Mouse (Mus musculus) CH12.LX (cell line): ENCODE results near the gene Tsnax. TPM values are rescaled to one million over a fixed set of nuclear protein-coding genes. Genes with fewer than 3 reads are reported as not detected.

Experiments
- DNase-seq: peaks from one replicate; pipeline ENCODE4 v3.0.0-alpha.2; 2013; ENCODE audit errors: extremely low read depth
- H3K27ac ChIP-seq: 2 replicates; pipeline ENCODE4 v1.5.1; 2012; ENCODE audit warnings: low read depth, mild to moderate bottlenecking, control low read depth, moderate library complexity; ENCODE audit not compliant: insufficient read depth
- H3K27me3 ChIP-seq: replicated peaks from 2 replicates; pipeline ENCODE3; 2012; ENCODE audit warnings: inconsistent platforms
- H3K36me3 ChIP-seq, 2 experiments: replicated peaks in 1 of 2; 2 replicates each; pipeline versions ENCODE3 to v1.6.1; 2012; ENCODE audit warnings: inconsistent platforms in 1 of 2, low read length in 1 of 2, mild to moderate bottlenecking in 1 of 2, mixed read lengths in 1 of 2, moderate library complexity in 1 of 2; ENCODE audit not compliant: control insufficient read depth in 1 of 2, insufficient read depth in 1 of 2
- H3K4me1 ChIP-seq, 2 experiments: 2 replicates each; pipeline ENCODE4 v1.6.1; 2012; ENCODE audit warnings: inconsistent platforms in 1 of 2, moderate library complexity in 1 of 2; ENCODE audit not compliant: insufficient read depth in 2 of 2, control insufficient read depth in 1 of 2
- H3K4me2 ChIP-seq: 2 replicates; pipeline ENCODE4 v1.6.1; 2012; ENCODE audit warnings: low read depth, mild to moderate bottlenecking, control low read depth; ENCODE audit not compliant: poor library complexity, insufficient read depth, severe bottlenecking
- H3K4me3 ChIP-seq, 3 experiments: fragments of 150-350 bp in 1 of 3; sonication (generic) in 1 of 3; replicated peaks in 1 of 3; 2 replicates each; pipeline versions ENCODE3 to v1.5.1; 2011 to 2012; ENCODE audit warnings: low read depth in 2 of 3, low read length in 2 of 3, mild to moderate bottlenecking in 2 of 3, moderate library complexity in 2 of 3, control low read depth in 1 of 3, improper control_type of control experiment in 1 of 3, inconsistent platforms in 1 of 3, mixed read lengths in 1 of 3; ENCODE audit not compliant: poor library complexity in 1 of 3
- H3K79me2 ChIP-seq: replicated peaks from 2 replicates; pipeline ENCODE4 v1.6.1; 2012; ENCODE audit warnings: mild to moderate bottlenecking, moderate library complexity; ENCODE audit not compliant: control insufficient read depth, poor library complexity, insufficient read depth, severe bottlenecking; ENCODE audit errors: extremely low read depth
- H3K9ac ChIP-seq: 2 replicates; pipeline ENCODE4 v1.6.1; 2012; ENCODE audit warnings: low read depth, mild to moderate bottlenecking, control low read depth, moderate library complexity; ENCODE audit not compliant: insufficient read depth
- H3K9me3 ChIP-seq: replicated peaks from 2 replicates; pipeline ENCODE3; 2012; ENCODE audit warnings: low read length, inconsistent platforms, mixed read lengths
- CHD1 ChIP-seq: IDR thresholded peaks from 2 replicates; pipeline ENCODE4 v1.6.1; 2012; ENCODE audit warnings: low read depth, low read length, improper control_type of control experiment, inconsistent platforms
- CHD2 ChIP-seq: IDR thresholded peaks from 2 replicates; pipeline ENCODE4 v1.6.1; 2011; ENCODE audit warnings: low read length, improper control_type of control experiment
- CTCF ChIP-seq, 2 experiments: IDR thresholded peaks in 1 of 2; conservative IDR thresholded peaks in 1 of 2; 2 replicates each; pipeline ENCODE4 v1.5.1; 2011 to 2012; ENCODE audit warnings: low read depth in 2 of 2, low read length in 2 of 2, improper control_type of control experiment in 1 of 2, inconsistent platforms in 1 of 2, mild to moderate bottlenecking in 1 of 2, moderate library complexity in 1 of 2
- E2F4 ChIP-seq: IDR thresholded peaks from 2 replicates; pipeline ENCODE4 v1.6.1; 2011; ENCODE audit warnings: low read depth, low read length, improper control_type of control experiment; ENCODE audit not compliant: insufficient replicate concordance
- ELF1 ChIP-seq: IDR thresholded peaks from 2 replicates; pipeline ENCODE4 v1.6.1; 2014; ENCODE audit warnings: low read depth, mild to moderate bottlenecking, inconsistent platforms, low read length, improper control_type of control experiment
- ETS1 ChIP-seq: conservative IDR thresholded peaks from 2 replicates; pipeline ENCODE4 v1.6.1; 2012; ENCODE audit warnings: low read depth, mild to moderate bottlenecking, inconsistent platforms, low read length, improper control_type of control experiment, moderate library complexity
- GABPA ChIP-seq: IDR thresholded peaks from 2 replicates; pipeline ENCODE4 v1.6.1; 2012; ENCODE audit warnings: low read depth, low read length, improper control_type of control experiment, inconsistent platforms; ENCODE audit not compliant: insufficient replicate concordance
- HCFC1 ChIP-seq: IDR thresholded peaks from 2 replicates; pipeline ENCODE4 v1.6.1; 2012; ENCODE audit warnings: low read depth, mild to moderate bottlenecking, inconsistent platforms, low read length, improper control_type of control experiment
- IRF4 ChIP-seq: IDR thresholded peaks from 2 replicates; pipeline ENCODE4 v1.6.1; 2014; ENCODE audit warnings: low read depth, mild to moderate bottlenecking, inconsistent platforms, low read length, improper control_type of control experiment
- JUN ChIP-seq: IDR thresholded peaks from 2 replicates; pipeline ENCODE4 v1.6.1; 2011; ENCODE audit warnings: low read depth, mild to moderate bottlenecking, low read length, improper control_type of control experiment, moderate library complexity; ENCODE audit not compliant: insufficient read depth
- JUND ChIP-seq: conservative IDR thresholded peaks from 2 replicates; pipeline ENCODE4 v1.6.1; 2011; ENCODE audit warnings: low read depth, low read length, improper control_type of control experiment
- KAT2A ChIP-seq: IDR thresholded peaks from 2 replicates; pipeline ENCODE4 v1.6.1; 2012; ENCODE audit warnings: low read length, improper control_type of control experiment, inconsistent platforms; ENCODE audit not compliant: insufficient replicate concordance
- MAFK ChIP-seq: IDR thresholded peaks from 2 replicates; pipeline ENCODE4 v1.6.1; 2011; ENCODE audit warnings: low read length, improper control_type of control experiment; ENCODE audit not compliant: insufficient replicate concordance
- MAZ ChIP-seq: IDR thresholded peaks from 2 replicates; pipeline ENCODE4 v1.6.1; 2012; ENCODE audit warnings: low read depth, mild to moderate bottlenecking, inconsistent platforms, low read length, improper control_type of control experiment, moderate library complexity
- MXI1 ChIP-seq: IDR thresholded peaks from 2 replicates; pipeline ENCODE4 v1.6.1; 2011; ENCODE audit warnings: mild to moderate bottlenecking, low read depth, low read length, improper control_type of control experiment
- MYC ChIP-seq: IDR thresholded peaks from 2 replicates; pipeline ENCODE4 v1.6.1; 2011; ENCODE audit warnings: low read depth, mild to moderate bottlenecking, improper control_type of control experiment, low read length
- NELFE ChIP-seq: IDR thresholded peaks from 2 replicates; pipeline ENCODE4 v1.6.1; 2011; ENCODE audit warnings: low read depth, low read length, improper control_type of control experiment
- NRF1 ChIP-seq: IDR thresholded peaks from 2 replicates; pipeline ENCODE4 v1.6.1; 2014; ENCODE audit warnings: low read depth, mild to moderate bottlenecking, inconsistent platforms, low read length, improper control_type of control experiment, moderate library complexity
- POLR2A ChIP-seq: IDR thresholded peaks from 2 replicates; pipeline ENCODE4 v1.6.1; 2011; ENCODE audit warnings: low read depth, mild to moderate bottlenecking, improper control_type of control experiment, low read length
- RAD21 ChIP-seq: IDR thresholded peaks from 2 replicates; pipeline ENCODE4 v1.6.1; 2011; ENCODE audit warnings: low read depth, mild to moderate bottlenecking, low read length, improper control_type of control experiment, moderate library complexity
- RCOR1 ChIP-seq: conservative IDR thresholded peaks from 2 replicates; pipeline ENCODE4 v1.6.1; 2012; ENCODE audit warnings: low read depth, mild to moderate bottlenecking, inconsistent platforms, low read length, improper control_type of control experiment
- TCF12 ChIP-seq: IDR thresholded peaks from 2 replicates; pipeline ENCODE4 v1.6.1; 2014; ENCODE audit warnings: low read depth, mild to moderate bottlenecking, inconsistent platforms, low read length, improper control_type of control experiment
- UBTF ChIP-seq: IDR thresholded peaks from 2 replicates; pipeline ENCODE4 v1.6.1; 2012; ENCODE audit warnings: low read depth, mild to moderate bottlenecking, inconsistent platforms, low read length, improper control_type of control experiment, moderate library complexity
- USF2 ChIP-seq: conservative IDR thresholded peaks from 2 replicates; pipeline ENCODE4 v1.6.1; 2011; ENCODE audit warnings: low read depth, low read length, improper control_type of control experiment
- ZC3H11A ChIP-seq: IDR thresholded peaks from 2 replicates; pipeline ENCODE4 v1.6.1; 2012; ENCODE audit warnings: low read depth, mild to moderate bottlenecking, inconsistent platforms, low read length, improper control_type of control experiment
- ZMIZ1 ChIP-seq: IDR thresholded peaks from 2 replicates; pipeline ENCODE4 v1.6.1; 2012; ENCODE audit warnings: low read depth, mild to moderate bottlenecking, inconsistent platforms, low read length, improper control_type of control experiment
- ZNF384 ChIP-seq: IDR thresholded peaks from 2 replicates; pipeline ENCODE4 v1.6.1; 2012; ENCODE audit warnings: low read depth, low read length, improper control_type of control experiment, inconsistent platforms
- dilution Hi-C: fragments of 300-500 bp; cut with MboI; formaldehyde crosslinking; loops from 2 replicates; pipeline ENCODE4 v1.14.3; 2020; ENCODE audit warnings: low sequenced_read_pairs; ENCODE audit not compliant: extremely low pct_unique_long_range_greater_than_20kb, extremely low pct_ligation_motif_present
- in situ Hi-C: fragments of 300-500 bp; cut with MboI; formaldehyde crosslinking; loops from 3 replicates; pipeline ENCODE4 v1.14.3; 2019; ENCODE audit warnings: low sequenced_read_pairs, low pct_ligation_motif_present, low pct_unique_long_range_greater_than_20kb, mixed read lengths
- polyA plus RNA-seq: library from polyadenylated mRNA; unstranded; fragments of >175 nt; gene quantifications from 2 replicates; pipeline ENCODE4 v1.2.1, GENCODE M21; 2012; ENCODE audit warnings: low read depth; ENCODE audit not compliant: insufficient read length
- total RNA-seq, 2 experiments: library from RNA; depleted of rRNA; stranded (reverse); fragments of 300-350 nt in 1 of 2; fragments of >200 nt in 1 of 2; gene quantifications; 2 replicates each; pipeline ENCODE4 v1.2.3; 2012 to 2014

Tsnax gene
- total and polyA plus RNA-seq, 3 experiments = 48.0 to 75.0 (median 62.9) TPM

GRCm38 (mm10) chr8:125069733-125070132 is 56.9 kb downstream of the Tsnax start:
- H3K4me2 ChIP-seq = no peak overlapping the region
- TF ChIP-seq IRF4 (no peak), ETS1 (no peak), UBTF (no peak), ZNF384 (no peak), MAFK (no peak), POLR2A (no peak), CHD2 (no peak), MXI1 (no peak), ZMIZ1 (no peak), GABPA (no peak), NELFE (no peak), NRF1 (no peak), CHD1 (no peak), ELF1 (no peak), JUND (no peak), E2F4 (no peak)
- H3K36me3 ChIP-seq = no peaks in the 10 kb centered on the region
- H3K9me3 ChIP-seq = no peaks in the 10 kb centered on the region
- in situ Hi-C loops = loop anchor here (10.0 to 25.0 kb wide), 3 partner anchors 93 to 805 kb away; partner anchors contain the start of gene Sipa1l2
- H3K9ac ChIP-seq = no peak overlapping the region
- no peaks in the 10 kb centered on the region for H3K27me3 ChIP-seq
- no peak overlapping the region for H3K4me3 ChIP-seq
- DNase-seq = no peak
- peaks cover 11 to 17% of the 10 kb centered on the region in 2 experiments; a peak in 3 of 4 replicates for H3K4me1 ChIP-seq
- H3K79me2 ChIP-seq = no peaks in the 10 kb centered on the region
- dilution Hi-C loops = no loop called here
- no peak overlapping the region for H3K27ac ChIP-seq

GRCm38 (mm10) chr8:125074141-125074540 is 61.3 kb downstream of the Tsnax start:
- dilution Hi-C loops = no loop called here

More at GRCm38 (mm10) chr8:125074141-125074540, 61.3 kb downstream of the Tsnax start:
- Histone ChIP-seq H3K27ac (no peak overlapping the region), H3K9me3 (no peaks in the 10 kb centered on the region), H3K36me3 (no peaks in the 10 kb centered on the region), H3K9ac (no peak overlapping the region), H3K79me2 (no peaks in the 10 kb centered on the region), H3K4me3 (no peak overlapping the region), H3K27me3 (no peaks in the 10 kb centered on the region), H3K4me2 (no peak overlapping the region), H3K4me1 (peaks cover 16 to 18% of the 10 kb centered on the region in 2 experiments)
- in situ Hi-C loops = loop anchor here (10.0 to 25.0 kb wide), 3 partner anchors 88 to 801 kb away; partner anchors contain the start of gene Sipa1l2
- TF ChIP-seq IRF4 (no peak), CTCF (conservative IDR thresholded peaks at IDR 0.05 in 1 of 2, IDR thresholded peaks at IDR 0.05 in 1 of 2; ENCODE audit: low read depth in 2 of 2, low read length in 2 of 2) (no peak), KAT2A (no peak), CHD1 (no peak), CHD2 (no peak), HCFC1 (no peak), TCF12 (no peak), JUND (no peak), RCOR1 (no peak), MAZ (no peak), ZC3H11A (no peak), USF2 (no peak), ZNF384 (no peak), MYC (no peak), MAFK (no peak), RAD21 (no peak), NELFE (no peak), POLR2A (no peak), JUN (no peak)
- TF ChIP-seq, all 38 proteins: peak for 0
- DNase-seq = no peak
